ENCODE assay signal across 12 mouse cellular contexts in genomic region chr15:18052219-18053030, GRCm38 (mm10).
A peak's percentile ranks its signal among the peaks of the same experiment; 100 is the strongest.
DNase-seq lines count a peak whose midpoint lies in the region; ATAC-seq lines count a peak whose summit lies in the region.
"Had no signal": no experiment of that assay in that cellular context is flagged by ENCODE, and none has a peak within 500 bp of the region (broad histone marks: within the 10 kb centered on the region; RNA-seq: fewer than 3 reads in every experiment).

No protein-coding gene starts in this region.

- intact Hi-C loops in gastrocnemius, postnatal 36 days (cut with DNase I): no loop called here

- H3K4me3 ChIP-seq in hindbrain, embryonic 11.5 days (ENCODE audit: low read depth, low read length): no peak overlapping the region
- H3K4me3 ChIP-seq in midbrain, embryonic 14.5 days (replicated peaks; ENCODE audit: low read depth, low read length): no peak overlapping the region
- H3K4me3 ChIP-seq: layer of hippocampus, adult 2 months had no signal

- WGBS in hindbrain, embryonic 11.5 days: 48% methylated on average over 3 of the region's 3 CpGs
- 16% methylated on average over 3 of the region's 3 CpGs for WGBS in midbrain, embryonic 14.5 days

- H3K36me3 ChIP-seq in hindbrain, embryonic 11.5 days (ENCODE audit: control insufficient read depth, insufficient read depth, low read length): no peaks in the 10 kb centered on the region
- no peaks in the 10 kb centered on the region for H3K36me3 ChIP-seq in midbrain, embryonic 14.5 days (ENCODE audit: control insufficient read depth, insufficient read depth, low read length)

- H3K4me1 ChIP-seq in hindbrain, embryonic 11.5 days (replicated peaks; ENCODE audit: control insufficient read depth, insufficient read depth, low read length): no peaks in the 10 kb centered on the region
- H3K4me1 ChIP-seq in midbrain, embryonic 14.5 days (ENCODE audit: control insufficient read depth, insufficient read depth, low read length): no peaks in the 10 kb centered on the region

- H3K27me3 ChIP-seq in hindbrain, embryonic 11.5 days (ENCODE audit: control insufficient read depth, insufficient read depth, low read length): no peaks in the 10 kb centered on the region
- no peaks in the 10 kb centered on the region for H3K27me3 ChIP-seq in midbrain, embryonic 14.5 days (ENCODE audit: control insufficient read depth, insufficient read depth, low read length)

- peak; percentile 72 for ATAC-seq in hindbrain, embryonic 11.5 days (ENCODE audit: low FRiP score)
- ATAC-seq in midbrain, embryonic 14.5 days (ENCODE audit: low FRiP score, low TSS enrichment): peak; percentile 83
- ATAC-seq: liver, postnatal 0 days had no signal

- H3K9me3 ChIP-seq in hindbrain, embryonic 11.5 days (ENCODE audit: control insufficient read depth, low read length): no peaks in the 10 kb centered on the region
- no peaks in the 10 kb centered on the region for H3K9me3 ChIP-seq in midbrain, embryonic 14.5 days (ENCODE audit: control insufficient read depth, low read length)

- H3K27ac ChIP-seq in hindbrain, embryonic 11.5 days (ENCODE audit: low read depth, low read length): no peak overlapping the region
- no peak overlapping the region for H3K27ac ChIP-seq in midbrain, embryonic 14.5 days (replicated peaks; ENCODE audit: low read depth, low read length)
- H3K27ac ChIP-seq: layer of hippocampus, adult 2 months had no signal

- peak; percentile 52 for DNase-seq in brain, embryonic 18.5 days (ENCODE audit: low read depth, low spot score)
- DNase-seq in embryo, embryonic 10.5 days (ENCODE audit: low spot score): peak; percentile 28
- DNase-seq in hindbrain, embryonic 11.5 days (ENCODE audit: low spot score): peak; percentile 15
- peak; percentile 64 for DNase-seq in midbrain, embryonic 14.5 days
- no peak for DNase-seq in ovary, postnatal 10 days (ENCODE audit: low spot score)
- no peak for DNase-seq in kidney, adult 18-20 months
- DNase-seq in gastrocnemius, postnatal 36 days: no peak
- no peak for DNase-seq in thymus, postnatal 36 days
- DNase-seq: adrenal gland, postnatal 14 days; kidney, adult 9 months; liver, postnatal 0 days had no signal

- H3K4me2 ChIP-seq in hindbrain, embryonic 11.5 days (replicated peaks; ENCODE audit: low read depth, low read length): no peak overlapping the region
- no peak overlapping the region for H3K4me2 ChIP-seq in midbrain, embryonic 14.5 days (ENCODE audit: low read length)

- no peak overlapping the region for H3K9ac ChIP-seq in hindbrain, embryonic 11.5 days (ENCODE audit: low read depth, low read length)
- H3K9ac ChIP-seq in midbrain, embryonic 14.5 days (replicated peaks; ENCODE audit: low read length): no peak overlapping the region
- H3K9ac ChIP-seq: liver, postnatal 0 days had no signal

Comparison
In these comparisons a context has a peak if more than half of its experiments do, and no peak if none do; other contexts are left out.
1. DNase-seq: peak in brain, embryonic 18.5 days (single experiment), embryo, embryonic 10.5 days (single experiment), hindbrain, embryonic 11.5 days (single experiment) and midbrain, embryonic 14.5 days (single experiment); none in ovary, postnatal 10 days (single experiment), kidney, adult 18-20 months (single experiment), gastrocnemius, postnatal 36 days (0 of 2) and thymus, postnatal 36 days (0 of 2).